11 mouse cellular contexts compared by ENCODE assay signal in genomic region chr19:10719751-10720150, GRCm38 (mm10). TPM values are rescaled to one million over a fixed set of nuclear protein-coding genes. Genes with fewer than 3 reads are reported as not detected.
A peak's percentile ranks its signal among the peaks of the same experiment; 100 is the strongest.
DNase-seq lines count a peak whose midpoint lies in the region; ATAC-seq and TF ChIP-seq lines count a peak whose summit lies in the region.
"Had no signal": no experiment of that assay in that cellular context is flagged by ENCODE, and none has a peak within 500 bp of the region (broad histone marks: within the 10 kb centered on the region; RNA-seq: fewer than 3 reads in every experiment).

No protein-coding gene starts in this region.

- peaks cover 36% of the 10 kb centered on the region for H3K4me1 ChIP-seq in heart, embryonic 12.5 days (replicated peaks)
- H3K4me1 ChIP-seq in cerebellum, adult 2 months (ENCODE audit: control insufficient read depth, insufficient read depth, low read length), result peaks cover 67% of the 10 kb centered on the region
- H3K4me1 ChIP-seq in forebrain, embryonic 15.5 days, result peaks cover 9% of the 10 kb centered on the region
- peaks cover 27% of the 10 kb centered on the region for H3K4me1 ChIP-seq in midbrain, embryonic 12.5 days

- H3K36me3 ChIP-seq in heart, embryonic 12.5 days, result no peaks in the 10 kb centered on the region
- no peaks in the 10 kb centered on the region for H3K36me3 ChIP-seq in forebrain, embryonic 15.5 days
- no peaks in the 10 kb centered on the region for H3K36me3 ChIP-seq in midbrain, embryonic 12.5 days
- H3K36me3 ChIP-seq: embryonic facial prominence, embryonic 12.5 days had no signal

- H3K4me2 ChIP-seq in heart, embryonic 12.5 days, result peak overlapping the region; percentile 10; the same call in 1 of the 2 replicates
- no peak overlapping the region for H3K4me2 ChIP-seq in forebrain, embryonic 15.5 days (replicated peaks)
- no peak overlapping the region for H3K4me2 ChIP-seq in midbrain, embryonic 12.5 days (replicated peaks)
- H3K4me2 ChIP-seq: embryonic facial prominence, embryonic 12.5 days had no signal

- DNase-seq in heart, adult 18-20 months, result no peak
- peak; percentile 84 to 90 for DNase-seq in cerebellum, adult 2 months
- DNase-seq in layer of hippocampus, postnatal 14 days (ENCODE audit: low spot score in 2 of 2), result no peak
- no peak for DNase-seq in left cerebral cortex, postnatal 14 days (ENCODE audit: low spot score in 2 of 2)
- DNase-seq in adipocyte (ENCODE audit: low spot score), result no peak

- no peaks in the 10 kb centered on the region for H3K9me3 ChIP-seq in heart, embryonic 12.5 days (replicated peaks)
- H3K9me3 ChIP-seq in forebrain, embryonic 15.5 days, result no peaks in the 10 kb centered on the region
- no peaks in the 10 kb centered on the region for H3K9me3 ChIP-seq in midbrain, embryonic 12.5 days
- H3K9me3 ChIP-seq: embryonic facial prominence, embryonic 12.5 days had no signal

- no peak for TF ChIP-seq POLR2A in cerebellum, adult 2 months (IDR thresholded peaks at IDR 0.05; ENCODE audit: borderline replicate concordance, insufficient read depth, low read length)

- 30% methylated on average over 2 of the region's 2 CpGs for WGBS in heart, embryonic 12.5 days
- WGBS in cerebellum, adult 2 months, result 16% methylated on average over 2 of the region's 2 CpGs
- 30% methylated on average over 2 of the region's 2 CpGs for WGBS in forebrain, embryonic 15.5 days
- 47% methylated on average over 2 of the region's 2 CpGs for WGBS in midbrain, embryonic 12.5 days

- H3K9ac ChIP-seq in heart, embryonic 12.5 days, result peak overlapping the region; percentile 1; the same call in 1 of the 2 replicates
- no peak overlapping the region for H3K9ac ChIP-seq in forebrain, embryonic 15.5 days (replicated peaks)
- H3K9ac ChIP-seq in midbrain, embryonic 12.5 days (replicated peaks), result no peak overlapping the region
- H3K9ac ChIP-seq: embryonic facial prominence, embryonic 12.5 days had no signal

- no peak for ATAC-seq in heart, embryonic 12.5 days (ENCODE audit: insufficient number of reproducible peaks, low FRiP score)
- peak; percentile 47; the same call in 1 of the 2 replicates for ATAC-seq in forebrain, embryonic 15.5 days (replicated peaks)
- ATAC-seq in midbrain, embryonic 12.5 days (ENCODE audit: low FRiP score, low read depth), result peak; percentile 45; the same call in 1 of the 2 replicates
- ATAC-seq: lung, postnatal 0 days had no signal

- intact Hi-C loops in left cerebral cortex, postnatal 14 days (cut with DNase I), result loop anchor here (10.0 kb wide), 1 partner anchor 235 kb away; no protein-coding TSS in a partner anchor

- H3K27ac ChIP-seq in heart, embryonic 12.5 days (ENCODE audit: poor library complexity, severe bottlenecking), result no peak overlapping the region; the same call in 1 of the 2 replicates
- H3K27ac ChIP-seq in cerebellum, adult 2 months (ENCODE audit: insufficient read depth, low read length), result peak overlapping the region; percentile 92
- H3K27ac ChIP-seq in forebrain, embryonic 15.5 days (replicated peaks), result no peak overlapping the region
- H3K27ac ChIP-seq in midbrain, embryonic 12.5 days (replicated peaks), result 0 out of 2 replicates have a peak overlapping the region, but pooled peaks have one; percentile 12
- H3K27ac ChIP-seq: embryonic facial prominence, embryonic 12.5 days had no signal

- H3K4me3 ChIP-seq in heart, embryonic 12.5 days, result no peak overlapping the region
- no peak overlapping the region for H3K4me3 ChIP-seq in cerebellum, adult 2 months (replicated peaks; ENCODE audit: insufficient read depth, low read depth, low read length)
- no peak overlapping the region for H3K4me3 ChIP-seq in forebrain, embryonic 15.5 days
- no peak overlapping the region for H3K4me3 ChIP-seq in midbrain, embryonic 12.5 days
- H3K4me3 ChIP-seq: embryonic facial prominence, embryonic 12.5 days had no signal

- TF ChIP-seq CTCF in cerebellum, adult 2 months (IDR thresholded peaks at IDR 0.05; ENCODE audit: borderline replicate concordance, insufficient read depth, low read depth, low read length), result no peak

- no peaks in the 10 kb centered on the region for H3K27me3 ChIP-seq in heart, embryonic 12.5 days (replicated peaks)
- no peaks in the 10 kb centered on the region for H3K27me3 ChIP-seq in cerebellum, adult 2 months (ENCODE audit: control insufficient read depth, insufficient read depth, low read length)
- no peaks in the 10 kb centered on the region for H3K27me3 ChIP-seq in forebrain, embryonic 15.5 days
- H3K27me3 ChIP-seq in midbrain, embryonic 12.5 days, result no peaks in the 10 kb centered on the region
- H3K27me3 ChIP-seq: embryonic facial prominence, embryonic 12.5 days had no signal

RNA-seq across cellular contexts. Expression of gene Cd5, which starts 19.1 kb away (rescaled TPM):
- polyA plus RNA-seq in heart, embryonic 12.5 days (2016; fragmentation: Nextera tagmentation; extraction: Ambion mirVana), result 0.19 and 0.55 TPM in 2 replicates
- total RNA-seq in heart, adult 18-20 months (2021), result 1 to 10 TPM in 1 of 2 experiments, not detected in 1; 1.1 TPM
- polyA plus RNA-seq in cerebellum, adult 2 months (2012; rRNA removed), result 0.43 and 0.54 TPM in 2 replicates
- polyA plus RNA-seq in forebrain, embryonic 15.5 days (2015; fragmentation: Nextera tagmentation; extraction: Ambion mirVana), result 0.22 and 0.26 TPM in 2 replicates
- polyA plus RNA-seq in midbrain, embryonic 12.5 days (2016; fragmentation: Nextera tagmentation; extraction: Ambion mirVana), result 0.27 and 0.32 TPM in 2 replicates
- under 1 TPM in 1 of 2 experiments, not detected in 1; 0.19 TPM for total RNA-seq in layer of hippocampus, postnatal 14 days (2021)
- total RNA-seq in left cerebral cortex, postnatal 14 days (2021), result under 1 TPM; 0.17 to 0.22 TPM

RNA-seq across cellular contexts. Expression of gene Vps37c, which starts 31.2 kb away (rescaled TPM):
- polyA plus RNA-seq in heart, embryonic 12.5 days (2016; fragmentation: Nextera tagmentation; extraction: Ambion mirVana), result 29.0 and 31.2 TPM in 2 replicates
- 10 to 100 TPM; 20.4 to 21.8 TPM for total RNA-seq in heart, adult 18-20 months (2021)
- 30.6 and 31.4 TPM in 2 replicates for polyA plus RNA-seq in cerebellum, adult 2 months (2012; rRNA removed)
- 39.3 and 41.1 TPM in 2 replicates for polyA plus RNA-seq in forebrain, embryonic 15.5 days (2015; fragmentation: Nextera tagmentation; extraction: Ambion mirVana)
- 30.5 and 31.9 TPM in 2 replicates for polyA plus RNA-seq in midbrain, embryonic 12.5 days (2016; fragmentation: Nextera tagmentation; extraction: Ambion mirVana)
- total RNA-seq in layer of hippocampus, postnatal 14 days (2021), result 10 to 100 TPM; 25.1 to 26.6 TPM
- 10 to 100 TPM; 29.3 to 32.5 TPM for total RNA-seq in left cerebral cortex, postnatal 14 days (2021)

RNA-seq across cellular contexts. Expression of gene Pga5, which starts 41.9 kb away (rescaled TPM):
- not detected in 2 replicates for polyA plus RNA-seq in heart, embryonic 12.5 days (2016; fragmentation: Nextera tagmentation; extraction: Ambion mirVana)
- not detected for total RNA-seq in heart, adult 18-20 months (2021)
- not detected in 2 replicates for polyA plus RNA-seq in cerebellum, adult 2 months (2012; rRNA removed)
- polyA plus RNA-seq in forebrain, embryonic 15.5 days (2015; fragmentation: Nextera tagmentation; extraction: Ambion mirVana), result not detected in 2 replicates
- not detected in 2 replicates for polyA plus RNA-seq in midbrain, embryonic 12.5 days (2016; fragmentation: Nextera tagmentation; extraction: Ambion mirVana)
- not detected for total RNA-seq in layer of hippocampus, postnatal 14 days (2021)
- total RNA-seq in left cerebral cortex, postnatal 14 days (2021), result not detected
- total RNA-seq: layer of hippocampus, postnatal 10 days had no signal
- polyA plus RNA-seq: embryonic facial prominence, embryonic 12.5 days; lung, postnatal 0 days had no signal

Comparison
In these comparisons a context has a peak if more than half of its experiments do, and no peak if none do; other contexts are left out.
1. H3K27ac ChIP-seq: peak in cerebellum, adult 2 months (single experiment) and midbrain, embryonic 12.5 days (single experiment); none in heart, embryonic 12.5 days (single experiment) and forebrain, embryonic 15.5 days (single experiment).
2. DNase-seq: peak in cerebellum, adult 2 months (2 of 2); none in heart, adult 18-20 months (0 of 2), layer of hippocampus, postnatal 14 days (0 of 2), left cerebral cortex, postnatal 14 days (0 of 2) and adipocyte (single experiment).